Mouse (Mus musculus) adrenal gland, adult 18-20 months (tissue): ENCODE measurements around the gene Rhox11. TPM values are rescaled to one million over a fixed set of nuclear protein-coding genes. Genes with fewer than 3 reads are reported as not detected.
"Not testable (repeated sequence)": the region's sequence is repeated elsewhere in the genome, so short reads cannot be mapped to it uniquely, and the experiment has no call there.

Experiments
- DNase-seq, 2 experiments: peaks; one replicate each; pipeline ENCODE4 v3.0.0; 2021 to 2022; ENCODE audit warnings: low spot score in 2 of 2
- long read RNA-seq, 2 experiments: library from polyadenylated mRNA; stranded (forward); transcript quantifications; one replicate each; pipeline ENCODE4 v2.0.0; 2021
- total RNA-seq, 2 experiments: library from RNA; stranded (reverse); gene quantifications; 1 replicate in 1 of 2; 2 replicates in 1 of 2; pipeline ENCODE4 v1.2.3; 2021

Gene Rhox11
- not detected for total RNA-seq
- long read RNA-seq, experiment 1, result 0 reads
- long read RNA-seq, experiment 2, result 0 reads

DNA sequence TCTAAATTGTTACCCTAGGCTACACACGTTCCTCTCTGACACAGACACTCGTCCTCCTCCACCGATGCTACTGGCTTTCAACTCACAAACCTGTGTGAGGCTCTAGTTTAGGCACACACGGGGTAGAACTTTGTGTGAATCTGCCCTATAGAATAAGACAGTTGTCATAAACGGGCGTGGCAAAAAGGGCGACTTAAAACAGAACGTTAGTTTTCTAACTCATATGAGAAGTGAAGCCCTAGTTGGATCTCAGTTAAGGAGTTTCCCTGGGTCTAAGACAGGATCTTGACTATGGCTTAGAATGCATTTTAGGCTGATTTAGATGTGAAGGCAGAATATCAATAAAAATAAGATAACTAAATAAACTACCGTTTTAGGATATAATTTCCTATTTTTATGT is at the start of gene Rhox11:
Gene Rhox11 (minus strand): TSS at position 101 of the 400 bp plus-strand sequence.
- DNase-seq, result no peak

DNA sequence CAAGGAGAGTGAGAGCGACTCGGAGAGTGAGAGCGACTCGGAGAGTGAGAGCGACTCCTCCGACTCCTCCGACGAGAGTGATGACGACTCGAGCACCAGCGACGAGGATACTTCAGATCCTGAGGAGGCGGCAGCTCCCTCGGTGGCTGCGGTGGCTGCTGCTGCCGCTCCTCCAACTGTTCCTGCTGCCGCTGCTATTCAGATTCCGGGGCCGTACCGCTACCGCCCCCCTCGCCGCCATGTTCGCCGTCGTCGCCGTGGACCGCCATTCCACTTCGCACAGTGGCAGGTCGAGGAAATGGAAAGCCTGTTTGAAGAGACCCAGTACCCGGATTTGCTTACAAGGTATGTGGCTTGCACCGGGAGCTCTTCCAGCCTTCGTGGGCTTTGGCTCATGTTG is 36.5 kb upstream of the Rhox11 start:
- DNase-seq, result no peak

DNA sequence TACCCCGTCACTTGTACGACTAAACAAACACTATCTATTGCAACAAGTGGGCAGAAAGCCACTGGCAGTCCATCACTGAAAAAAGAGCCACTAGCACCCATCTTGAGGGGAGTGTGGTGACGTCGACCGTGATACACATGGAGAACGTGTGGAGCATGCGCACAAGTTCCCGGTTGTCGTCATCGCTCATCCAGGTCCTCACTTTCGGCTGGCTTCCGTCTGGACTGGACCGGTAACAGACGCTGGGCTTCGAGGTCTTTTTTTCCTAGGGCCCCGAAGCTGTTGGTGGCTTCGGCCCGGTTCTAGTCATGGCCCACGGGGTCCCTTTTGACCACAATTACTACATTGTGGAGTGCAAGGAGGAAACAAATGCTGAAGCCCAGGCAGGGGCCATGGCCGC is 36.0 kb upstream of the Rhox11 start, which contains the start of gene Rhox13:
Gene Rhox13 (plus strand): TSS at position 238 of the 400 bp plus-strand sequence.
- DNase-seq, result no peak

DNA sequence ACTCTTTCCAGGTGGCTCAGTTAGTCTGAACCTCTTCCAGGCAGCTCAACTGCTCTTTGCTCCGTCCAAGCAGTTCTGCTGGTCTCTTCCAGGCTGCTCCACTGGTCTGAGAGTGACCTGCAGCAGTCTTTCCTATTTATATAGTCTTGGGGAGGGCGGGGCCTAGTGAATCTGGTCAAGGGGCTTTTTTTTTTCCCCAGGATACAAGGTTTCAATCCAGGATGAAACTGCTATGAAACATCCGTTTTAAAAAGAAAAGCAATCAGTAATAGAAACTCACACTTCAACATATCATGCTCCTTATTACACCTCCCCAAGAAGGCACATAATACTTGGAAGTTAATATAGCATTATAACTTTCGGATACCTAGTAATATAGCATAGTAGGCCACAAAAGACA is 25.9 kb upstream of the Rhox11 start, which contains the start of gene Rhox12:
Gene Rhox12 (minus strand): TSS at position 101 of the 400 bp plus-strand sequence.
- DNase-seq, result no peak

DNA sequence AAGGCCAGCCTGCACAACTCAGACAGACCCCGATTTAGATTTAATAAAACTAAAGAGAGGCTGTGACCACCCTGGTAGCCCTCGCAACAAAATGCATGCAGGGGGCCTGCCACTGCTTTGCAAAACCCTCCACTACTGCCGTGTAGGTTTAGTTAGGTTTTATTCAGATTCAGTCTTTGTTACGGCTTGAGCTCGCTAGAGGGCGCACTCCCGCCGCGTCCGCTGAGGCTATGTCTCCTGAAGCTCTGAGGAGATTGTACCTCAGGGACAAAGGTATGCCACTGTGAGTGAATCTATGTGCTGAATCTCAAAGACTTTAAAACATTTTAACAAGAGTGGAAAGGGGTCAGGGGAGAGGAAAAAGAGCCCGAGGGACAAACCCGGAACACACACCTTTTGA is 715 bp downstream of the Rhox11 start:
- DNase-seq, result peak; percentile 38 to 47

DNA sequence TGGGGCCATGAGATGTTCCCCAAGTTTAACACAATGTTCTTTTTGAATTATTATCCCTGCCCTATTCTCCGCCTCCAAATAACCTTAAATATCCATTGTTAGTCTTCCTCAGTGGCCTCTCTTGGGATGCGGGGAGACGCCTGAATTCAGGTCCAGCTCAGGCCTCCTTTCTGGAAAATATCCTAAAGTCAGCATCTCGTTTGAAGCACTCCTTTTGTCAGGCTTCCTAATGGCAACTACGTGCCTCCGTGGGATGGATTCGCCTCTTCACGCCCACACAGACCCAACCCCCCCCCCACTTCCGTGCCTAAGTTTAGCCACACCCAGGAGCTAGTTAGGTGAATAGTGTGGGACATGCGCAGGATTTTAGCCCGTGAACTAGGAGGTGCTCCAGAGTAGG is 18.8 kb downstream of the Rhox11 start, which contains the start of gene Rhox10:
Gene Rhox10 (plus strand): TSS at position 301 of the 400 bp plus-strand sequence.
- no peak for DNase-seq

DNA sequence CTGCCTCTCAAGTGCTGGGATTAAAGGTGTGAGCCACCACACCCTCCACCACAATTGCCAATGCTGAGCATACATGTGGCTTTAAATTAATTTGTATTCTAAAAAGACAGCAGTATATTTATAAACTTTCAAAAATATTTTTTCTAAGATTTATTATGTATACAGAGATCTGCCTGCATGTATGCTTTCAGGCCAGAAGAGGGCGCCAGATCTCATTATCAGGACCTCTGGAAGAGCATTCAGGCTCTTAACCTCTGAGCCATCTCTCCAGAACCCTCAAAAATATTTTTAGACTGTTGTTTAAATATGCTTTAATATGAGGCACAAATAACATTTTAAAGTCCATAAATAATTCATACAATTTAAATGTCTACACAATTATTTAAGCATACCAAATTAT is 23.4 kb downstream of the Rhox11 start:
- peak in 1 of 2 experiments; percentile 4 for DNase-seq

DNA sequence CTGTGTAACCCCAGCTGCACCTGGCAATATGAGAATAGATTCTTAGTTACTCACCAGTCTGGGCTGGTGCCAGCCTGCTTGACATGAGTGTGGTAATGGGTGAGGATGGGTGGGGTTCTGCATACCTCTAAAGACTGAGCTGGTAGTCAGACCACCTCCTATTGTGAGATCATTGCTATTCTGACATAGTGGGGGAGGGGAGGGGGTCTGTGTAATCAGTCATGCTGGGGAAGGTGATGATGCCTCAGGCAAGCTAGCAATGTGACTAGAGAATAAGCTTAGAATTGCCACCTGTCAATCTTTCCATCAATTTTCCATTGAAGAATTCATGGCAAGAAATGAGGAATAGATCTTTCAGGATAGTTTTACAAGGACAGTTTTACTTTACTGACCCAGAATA is 41.9 kb downstream of the Rhox11 start, which contains the start of gene Btg1-ps2:
Gene Btg1-ps2 (minus strand): TSS at position 101 of the 400 bp plus-strand sequence.
- DNase-seq, result not testable (repeated sequence)

DNA sequence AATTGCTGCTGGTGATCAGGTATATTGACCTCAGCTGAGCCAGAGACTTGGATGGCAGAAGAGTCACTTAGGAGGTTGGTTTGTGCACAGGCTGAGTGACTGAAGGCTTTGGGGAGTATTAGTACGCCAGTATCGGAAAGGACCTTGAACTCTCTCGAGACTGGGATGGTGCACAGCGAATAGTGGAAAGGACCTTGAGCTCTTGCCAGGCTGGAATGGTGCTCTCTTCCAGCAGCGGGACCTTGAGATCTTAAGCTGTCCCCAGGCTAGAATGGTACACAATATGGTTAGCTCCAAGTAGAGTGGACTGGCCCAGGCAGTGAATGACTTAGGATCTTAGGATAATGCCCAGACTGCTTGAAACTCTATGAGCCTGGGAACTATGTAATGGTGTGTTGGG is 45.3 kb downstream of the Rhox11 start:
- no peak for DNase-seq

DNA sequence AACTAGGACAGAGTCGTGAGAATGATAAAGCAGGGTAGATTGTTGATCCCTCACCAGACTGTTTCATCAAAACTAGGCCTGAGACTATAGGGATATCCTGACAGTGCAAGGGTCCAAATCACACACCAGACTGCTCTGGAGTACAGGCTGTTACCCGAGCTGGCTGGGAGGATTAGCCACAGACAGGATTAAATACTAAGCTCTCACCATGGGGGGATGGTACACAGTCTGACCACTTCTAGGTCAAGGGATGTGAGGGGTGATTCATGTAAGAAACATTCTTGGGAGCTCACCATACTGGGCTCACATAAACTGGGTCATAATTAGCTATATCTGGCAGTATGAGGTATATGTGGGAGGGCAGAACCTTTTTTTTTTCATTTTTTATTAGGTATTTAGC is 51.1 kb downstream of the Rhox11 start:
- no peak for DNase-seq

Other genes with a start within 250 kb of the Rhox11 start
- not detected for gene Rhox8, start 206.2 kb downstream of the Rhox11 start, total RNA-seq
- gene Rhox7b, start 187.9 kb downstream of the Rhox11 start, total RNA-seq, result not detected
- not detected for gene Rhox9, start 183.4 kb downstream of the Rhox11 start, total RNA-seq
- not detected for gene Btg1-ps1, start 66.3 kb downstream of the Rhox11 start, total RNA-seq
- not detected for gene Btg1-ps2, start 42.0 kb downstream of the Rhox11 start, total RNA-seq
- not detected for gene Rhox10, start 18.7 kb downstream of the Rhox11 start, total RNA-seq
- not detected for gene Rhox12, start 25.8 kb upstream of the Rhox11 start, total RNA-seq
- not detected for gene Rhox13, start 36.1 kb upstream of the Rhox11 start, total RNA-seq
- 10 to 100 TPM; 28.0 to 36.1 TPM for gene Zbtb33, start 104.7 kb upstream of the Rhox11 start, total RNA-seq
- gene Tmem255a, start 167.3 kb upstream of the Rhox11 start, total RNA-seq, result 10 to 100 TPM; 20.4 to 38.1 TPM
- gene Atp1b4, start 231.0 kb upstream of the Rhox11 start, total RNA-seq, result not detected